Mouse (Mus musculus) activated CD4-positive, CD25-positive, alpha-beta regulatory T cell, adult 4 months (primary cell): ENCODE results near the gene Dusp18. TPM values are rescaled to one million over a fixed set of nuclear protein-coding genes. Genes with fewer than 3 reads are reported as not detected.
"Not testable (repeated sequence)": the region's sequence is repeated elsewhere in the genome, so short reads cannot be mapped to it uniquely, and the experiment has no call there.

ENCODE experiments used
- ATAC-seq: one replicate; pipeline ENCODE4 v1.8.0; 2017
- polyA plus RNA-seq, 2 experiments: library from polyadenylated mRNA; unstranded; fragments of 100-300 nt; shearing (Covaris generic); gene quantifications; one replicate each; pipeline ENCODE4 v1.2.1; 2017

The Dusp18 gene
- polyA plus RNA-seq, 2 experiments from 2014 or later = 0.10 to 0.20 TPM

- ATAC-seq = no peak
Measured at GRCm38 (mm10) chr11:3895458-3895857, 418 bp downstream of the Dusp18 start.

- no peak for ATAC-seq
Measured at GRCm38 (mm10) chr11:3895933-3896332, 893 bp downstream of the Dusp18 start.

- no peak for ATAC-seq
Measured at GRCm38 (mm10) chr11:3900296-3900695, 5.3 kb downstream of the Dusp18 start.

GRCm38 (mm10) chr11:3902516-3902915 is 7.5 kb downstream of the Dusp18 start:
- no peak for ATAC-seq

- ATAC-seq = no peak
Measured at GRCm38 (mm10) chr11:3903046-3903445, 8.0 kb downstream of the Dusp18 start.

- no peak for ATAC-seq
Measured at GRCm38 (mm10) chr11:3904673-3905072, 9.6 kb downstream of the Dusp18 start.

GRCm38 (mm10) chr11:3905446-3905845 is 10.4 kb downstream of the Dusp18 start:
- ATAC-seq = no peak

GRCm38 (mm10) chr11:3909236-3909635 is 14.2 kb downstream of the Dusp18 start:
- ATAC-seq = no peak

GRCm38 (mm10) chr11:3910513-3911310 is 15.7 kb downstream of the Dusp18 start:
- no peak for ATAC-seq

GRCm38 (mm10) chr11:3911440-3911839 is 16.4 kb downstream of the Dusp18 start:
- not testable (repeated sequence) for ATAC-seq

- no peak for ATAC-seq
Measured at GRCm38 (mm10) chr11:3912100-3912874, 17.2 kb downstream of the Dusp18 start.

- no peak for ATAC-seq
Measured at GRCm38 (mm10) chr11:3912875-3913271, 17.8 kb downstream of the Dusp18 start.

- ATAC-seq = peak; percentile 79
Measured at GRCm38 (mm10) chr11:3913316-3914108, 18.5 kb downstream of the Dusp18 start.

- peak; percentile 67 for ATAC-seq
Measured at GRCm38 (mm10) chr11:3914109-3914840, 19.2 kb downstream of the Dusp18 start, which contains the start of gene Slc35e4. Gene Slc35e4, minus strand, starts transcription at chr11:3914664.

- no peak for ATAC-seq
Measured at GRCm38 (mm10) chr11:3918738-3919137, 23.7 kb downstream of the Dusp18 start.

GRCm38 (mm10) chr11:3920476-3920875 is 25.4 kb downstream of the Dusp18 start:
- no peak for ATAC-seq

- ATAC-seq = no peak
Measured at GRCm38 (mm10) chr11:3921281-3921850, 26.3 kb downstream of the Dusp18 start.

- no peak for ATAC-seq
Measured at GRCm38 (mm10) chr11:3922115-3922514, 27.1 kb downstream of the Dusp18 start.

- no peak for ATAC-seq
Measured at GRCm38 (mm10) chr11:3922731-3923130, 27.7 kb downstream of the Dusp18 start.

GRCm38 (mm10) chr11:3925916-3926315 is 30.9 kb downstream of the Dusp18 start:
- no peak for ATAC-seq

GRCm38 (mm10) chr11:3930019-3930418 is 35.0 kb downstream of the Dusp18 start:
- ATAC-seq = no peak

- no peak for ATAC-seq
Measured at GRCm38 (mm10) chr11:3930931-3931330, 35.9 kb downstream of the Dusp18 start.
